Mouse (Mus musculus) heart, postnatal 0 days (tissue): ENCODE data around the gene Dnah8.

Experiments
- CTCF ChIP-seq: IDR thresholded peaks from 2 replicates; pipeline ENCODE4 v1.5.1; 2016; ENCODE audit warnings: antibody characterized with exemption, control low read depth, low read depth
- EP300 ChIP-seq: IDR thresholded peaks from 2 replicates; pipeline ENCODE4 v1.6.1; 2016; ENCODE audit warnings: antibody characterized with exemption, low read depth

- TF ChIP-seq CTCF (no peak), EP300 (no peak)
These were observed 164.2 kb downstream of the Dnah8 start for GRCm38 (mm10) chr17:30788361-30788760.
